19 mouse cellular contexts compared by ENCODE assay signal in genomic region chr5:123978131-123978530, GRCm38 (mm10). TPM values are rescaled to one million over a fixed set of nuclear protein-coding genes. Genes with fewer than 3 reads are reported as not detected.
DNase-seq lines count a peak whose midpoint lies in the region; ATAC-seq and TF ChIP-seq lines count a peak whose summit lies in the region.
"Had no signal": no experiment of that assay in that cellular context is flagged by ENCODE, and none has a peak within 500 bp of the region (broad histone marks: within the 10 kb centered on the region; RNA-seq: fewer than 3 reads in every experiment).

No protein-coding gene starts in this region.

- H3K9ac ChIP-seq in limb, embryonic 15.5 days: no peak overlapping the region
- H3K9ac ChIP-seq in intestine, postnatal 0 days (ENCODE audit: low read depth, low read length): no peak overlapping the region
- no peak overlapping the region for H3K9ac ChIP-seq in kidney, embryonic 14.5 days (ENCODE audit: low read depth, low read length)
- H3K9ac ChIP-seq: limb, embryonic 12.5 days had no signal

- no peak for ATAC-seq in limb, embryonic 15.5 days (ENCODE audit: insufficient number of reproducible peaks, low FRiP score, low TSS enrichment, low read depth)
- ATAC-seq in intestine, postnatal 0 days: no peak
- ATAC-seq in megakaryocyte-erythroid progenitor cell, adult 5-6 weeks (replicated peaks; ENCODE audit: low FRiP score, low TSS enrichment, poor library complexity, severe bottlenecking): peak; percentile 16; the same call in 1 of the 2 replicates
- no peak for ATAC-seq in erythroid progenitor cell, adult 5-6 weeks (replicated peaks; ENCODE audit: low FRiP score, poor library complexity, severe bottlenecking)
- no peak for ATAC-seq in kidney, embryonic 14.5 days (ENCODE audit: low FRiP score, low TSS enrichment)
- ATAC-seq: CD4-positive, CD25-positive, alpha-beta regulatory T cell, adult 4 months had no signal

- H3K27me3 ChIP-seq in limb, embryonic 15.5 days: peaks cover 11% of the 10 kb centered on the region; the same call in 1 of the 2 replicates
- H3K27me3 ChIP-seq in limb, embryonic 10.5 days (ENCODE audit: low read depth, poor library complexity, severe bottlenecking): peaks cover 35% of the 10 kb centered on the region
- H3K27me3 ChIP-seq in intestine, postnatal 0 days (replicated peaks; ENCODE audit: control insufficient read depth, insufficient read depth, low read length): no peaks in the 10 kb centered on the region
- H3K27me3 ChIP-seq in kidney, embryonic 14.5 days (ENCODE audit: control insufficient read depth, insufficient read depth, low read length): peaks cover 9% of the 10 kb centered on the region; the same call in 1 of the 2 replicates

- no peak for DNase-seq in limb, embryonic 10.5 days (ENCODE audit: low spot score)
- no peak for DNase-seq in layer of hippocampus, adult 9-10 months (ENCODE audit: low spot score)
- DNase-seq: adrenal gland, postnatal 25 days; gastrocnemius, postnatal 36 days; kidney, adult 18-20 months; kidney, postnatal 25 days; midbrain, embryonic 14.5 days; right cerebral cortex, postnatal 4 days; thymus, postnatal 14 days had no signal

- H3K9me3 ChIP-seq in limb, embryonic 15.5 days: no peaks in the 10 kb centered on the region
- no peaks in the 10 kb centered on the region for H3K9me3 ChIP-seq in limb, embryonic 10.5 days (replicated peaks)
- H3K9me3 ChIP-seq in intestine, postnatal 0 days (ENCODE audit: control insufficient read depth): no peaks in the 10 kb centered on the region
- no peaks in the 10 kb centered on the region for H3K9me3 ChIP-seq in kidney, embryonic 14.5 days (ENCODE audit: control insufficient read depth, low read length)
- H3K9me3 ChIP-seq: heart, embryonic 10.5 days; limb, embryonic 12.5 days had no signal

- H3K4me1 ChIP-seq in limb, embryonic 15.5 days: peaks cover 52% of the 10 kb centered on the region
- peaks cover 49% of the 10 kb centered on the region for H3K4me1 ChIP-seq in limb, embryonic 10.5 days
- peaks cover 40% of the 10 kb centered on the region for H3K4me1 ChIP-seq in brown adipose tissue, adult 24 weeks (ENCODE audit: control insufficient read depth, insufficient read depth, insufficient read length, low read length)
- peaks cover 15% of the 10 kb centered on the region; the same call in 1 of the 2 replicates for H3K4me1 ChIP-seq in intestine, postnatal 0 days (replicated peaks; ENCODE audit: control insufficient read depth, insufficient read depth, low read length)
- H3K4me1 ChIP-seq in kidney, embryonic 14.5 days (ENCODE audit: control insufficient read depth, insufficient read depth, low read length): peaks cover 33% of the 10 kb centered on the region; the same call in 1 of the 2 replicates

- TF ChIP-seq CTCF in intestine, postnatal 0 days (IDR thresholded peaks at IDR 0.05; ENCODE audit: low read depth): no peak

- H3K36me3 ChIP-seq in limb, embryonic 15.5 days: no peaks in the 10 kb centered on the region
- H3K36me3 ChIP-seq in limb, embryonic 10.5 days: no peaks in the 10 kb centered on the region
- no peaks in the 10 kb centered on the region for H3K36me3 ChIP-seq in intestine, postnatal 0 days (ENCODE audit: control insufficient read depth, insufficient read depth)
- no peaks in the 10 kb centered on the region for H3K36me3 ChIP-seq in kidney, embryonic 14.5 days (ENCODE audit: control insufficient read depth, insufficient read depth, low read length)
- H3K36me3 ChIP-seq: heart, embryonic 10.5 days; limb, embryonic 12.5 days had no signal

- 63% methylated on average over 5 of the region's 5 CpGs for WGBS in limb, embryonic 15.5 days
- WGBS in limb, embryonic 10.5 days: 82% methylated on average over 5 of the region's 5 CpGs
- WGBS in intestine, postnatal 0 days: 65% methylated on average over 5 of the region's 5 CpGs
- WGBS in kidney, embryonic 14.5 days: 79% methylated on average over 5 of the region's 5 CpGs

- H3K27ac ChIP-seq in limb, embryonic 15.5 days: peak overlapping the region; percentile 18; the same call in 1 of the 2 replicates
- no peak overlapping the region for H3K27ac ChIP-seq in limb, embryonic 10.5 days
- peak overlapping the region; percentile 46 for H3K27ac ChIP-seq in brown adipose tissue, adult 24 weeks (replicated peaks; ENCODE audit: low read depth, low read length)
- no peak overlapping the region; the same call in 1 of the 2 replicates for H3K27ac ChIP-seq in intestine, postnatal 0 days (ENCODE audit: low read depth, low read length)
- H3K27ac ChIP-seq in kidney, embryonic 14.5 days (ENCODE audit: low read depth, low read length): no peak overlapping the region
- H3K27ac ChIP-seq: heart, embryonic 10.5 days; limb, embryonic 12.5 days had no signal

- no peak overlapping the region for H3K4me2 ChIP-seq in limb, embryonic 15.5 days
- H3K4me2 ChIP-seq in intestine, postnatal 0 days (replicated peaks; ENCODE audit: low read depth): peak overlapping the region; percentile 75; the same call in 1 of the 2 replicates
- H3K4me2 ChIP-seq in kidney, embryonic 14.5 days (replicated peaks; ENCODE audit: low read depth, low read length): no peak overlapping the region
- H3K4me2 ChIP-seq: limb, embryonic 12.5 days had no signal

- no peak overlapping the region for H3K4me3 ChIP-seq in limb, embryonic 15.5 days
- no peak overlapping the region for H3K4me3 ChIP-seq in limb, embryonic 10.5 days
- no peak overlapping the region for H3K4me3 ChIP-seq in brown adipose tissue, adult 24 weeks (ENCODE audit: insufficient read depth, low read depth, low read length)
- H3K4me3 ChIP-seq in intestine, postnatal 0 days (ENCODE audit: low read depth, low read length): no peak overlapping the region
- H3K4me3 ChIP-seq in kidney, embryonic 14.5 days (ENCODE audit: low read length): no peak overlapping the region
- H3K4me3 ChIP-seq: heart, embryonic 10.5 days; limb, embryonic 12.5 days had no signal

RNA-seq across cellular contexts. Expression of gene Hip1r, which starts 4.7 kb away (rescaled TPM):
- 12.4 and 17.4 TPM in 2 replicates for polyA plus RNA-seq in limb, embryonic 15.5 days (2015; fragmentation: Nextera tagmentation; extraction: Ambion mirVana)
- 7.1 and 8.3 TPM in 2 replicates for polyA plus RNA-seq in limb, embryonic 10.5 days (2016; fragmentation: Nextera tagmentation; extraction: Ambion mirVana)
- polyA plus RNA-seq in brown adipose tissue, adult 24 weeks (2012; ENCODE audit: insufficient read depth, insufficient read length, missing spikeins): 3.8 and 5.2 TPM in 2 replicates
- polyA plus RNA-seq in intestine, postnatal 0 days (2015; fragmentation: Nextera tagmentation; extraction: Ambion mirVana): 18.3 and 22.6 TPM in 2 replicates
- total RNA-seq in megakaryocyte-erythroid progenitor cell, adult 5-6 weeks (2014; fragmentation: Nextera tagmentation): 9.3 and 9.5 TPM in 2 replicates
- 13.7 and 30.9 TPM in 2 replicates for total RNA-seq in megakaryocyte-erythroid progenitor cell, adult 5-6 weeks (2017)
- total RNA-seq in erythroid progenitor cell, adult 5-6 weeks (2015; ENCODE audit: low replicate concordance): 0.84 and 2.2 TPM in 2 replicates
- total RNA-seq in erythroid progenitor cell, adult 5-6 weeks (2017; ENCODE audit: low replicate concordance): 8.2 and 18.2 TPM in 2 replicates
- polyA plus RNA-seq in kidney, embryonic 14.5 days (2014; fragmentation: Nextera tagmentation; extraction: Ambion mirVana): 11.0 and 13.0 TPM in 2 replicates

RNA-seq across cellular contexts. Expression of gene Ccdc62, which starts 47.7 kb away (rescaled TPM):
- polyA plus RNA-seq in limb, embryonic 15.5 days (2015; fragmentation: Nextera tagmentation; extraction: Ambion mirVana): 5.2 and 6.4 TPM in 2 replicates
- 4.0 and 6.2 TPM in 2 replicates for polyA plus RNA-seq in limb, embryonic 10.5 days (2016; fragmentation: Nextera tagmentation; extraction: Ambion mirVana)
- polyA plus RNA-seq in brown adipose tissue, adult 24 weeks (2012; ENCODE audit: insufficient read depth, insufficient read length, missing spikeins): 6.1 and 11.5 TPM in 2 replicates
- polyA plus RNA-seq in intestine, postnatal 0 days (2015; fragmentation: Nextera tagmentation; extraction: Ambion mirVana): 3.8 and 4.0 TPM in 2 replicates
- total RNA-seq in megakaryocyte-erythroid progenitor cell, adult 5-6 weeks (2014; fragmentation: Nextera tagmentation): 2.1 and 3.3 TPM in 2 replicates
- total RNA-seq in megakaryocyte-erythroid progenitor cell, adult 5-6 weeks (2017): 2.6 and 4.2 TPM in 2 replicates
- total RNA-seq in erythroid progenitor cell, adult 5-6 weeks (2015; ENCODE audit: low replicate concordance): 2.2 and 15.9 TPM in 2 replicates
- total RNA-seq in erythroid progenitor cell, adult 5-6 weeks (2017; ENCODE audit: low replicate concordance): 0.39 TPM in 1 of 2 replicates, not detected in the other
- polyA plus RNA-seq in kidney, embryonic 14.5 days (2014; fragmentation: Nextera tagmentation; extraction: Ambion mirVana): 6.2 and 7.3 TPM in 2 replicates

RNA-seq across cellular contexts. Expression of gene Gm43518, which starts 50.9 kb away (rescaled TPM):
- polyA plus RNA-seq in limb, embryonic 15.5 days (2015; fragmentation: Nextera tagmentation; extraction: Ambion mirVana): 2.8 and 3.4 TPM in 2 replicates
- polyA plus RNA-seq in limb, embryonic 10.5 days (2016; fragmentation: Nextera tagmentation; extraction: Ambion mirVana): 1.3 and 3.2 TPM in 2 replicates
- polyA plus RNA-seq in brown adipose tissue, adult 24 weeks (2012; ENCODE audit: insufficient read depth, insufficient read length, missing spikeins): not detected in 2 replicates
- 0.35 and 0.41 TPM in 2 replicates for polyA plus RNA-seq in intestine, postnatal 0 days (2015; fragmentation: Nextera tagmentation; extraction: Ambion mirVana)
- not detected in 2 replicates for total RNA-seq in megakaryocyte-erythroid progenitor cell, adult 5-6 weeks (2014; fragmentation: Nextera tagmentation)
- total RNA-seq in megakaryocyte-erythroid progenitor cell, adult 5-6 weeks (2017): not detected in 2 replicates
- total RNA-seq in erythroid progenitor cell, adult 5-6 weeks (2015; ENCODE audit: low replicate concordance): not detected in 2 replicates
- not detected in 2 replicates for total RNA-seq in erythroid progenitor cell, adult 5-6 weeks (2017; ENCODE audit: low replicate concordance)
- polyA plus RNA-seq in kidney, embryonic 14.5 days (2014; fragmentation: Nextera tagmentation; extraction: Ambion mirVana): 0.89 and 3.8 TPM in 2 replicates
- polyA plus RNA-seq: neural tube, embryonic 11.5 days had no signal

RNA-seq across cellular contexts. Expression of gene Vps37b, which starts 53.9 kb away (rescaled TPM):
- polyA plus RNA-seq in limb, embryonic 15.5 days (2015; fragmentation: Nextera tagmentation; extraction: Ambion mirVana): 34.7 and 37.8 TPM in 2 replicates
- polyA plus RNA-seq in limb, embryonic 10.5 days (2016; fragmentation: Nextera tagmentation; extraction: Ambion mirVana): 40.5 and 42.6 TPM in 2 replicates
- polyA plus RNA-seq in brown adipose tissue, adult 24 weeks (2012; ENCODE audit: insufficient read depth, insufficient read length, missing spikeins): 2.7 and 3.7 TPM in 2 replicates
- 16.7 and 17.8 TPM in 2 replicates for polyA plus RNA-seq in intestine, postnatal 0 days (2015; fragmentation: Nextera tagmentation; extraction: Ambion mirVana)
- 20.8 and 34.3 TPM in 2 replicates for total RNA-seq in megakaryocyte-erythroid progenitor cell, adult 5-6 weeks (2014; fragmentation: Nextera tagmentation)
- 12.8 and 15.5 TPM in 2 replicates for total RNA-seq in megakaryocyte-erythroid progenitor cell, adult 5-6 weeks (2017)
- total RNA-seq in erythroid progenitor cell, adult 5-6 weeks (2015; ENCODE audit: low replicate concordance): 15.5 TPM in 2 replicates
- total RNA-seq in erythroid progenitor cell, adult 5-6 weeks (2017; ENCODE audit: low replicate concordance): 7.3 and 9.6 TPM in 2 replicates
- polyA plus RNA-seq in kidney, embryonic 14.5 days (2014; fragmentation: Nextera tagmentation; extraction: Ambion mirVana): 20.2 and 27.6 TPM in 2 replicates

Comparison
In these comparisons a context has a peak if more than half of its experiments do, and no peak if none do; other contexts are left out.
1. H3K27ac ChIP-seq: peak in limb, embryonic 15.5 days (single experiment) and brown adipose tissue, adult 24 weeks (single experiment); none in limb, embryonic 10.5 days (single experiment), intestine, postnatal 0 days (single experiment) and kidney, embryonic 14.5 days (single experiment).